Mouse (Mus musculus) thymus, postnatal 0 days (tissue): ENCODE data around the gene Ccdc58. TPM values are rescaled to one million over a fixed set of nuclear protein-coding genes. Genes with fewer than 3 reads are reported as not detected.
"Not testable (repeated sequence)": the region's sequence is repeated elsewhere in the genome, so short reads cannot be mapped to it uniquely, and the experiment has no call there.

Source experiments
- DNase-seq: peaks from one replicate; pipeline ENCODE4 v3.0.0-alpha.2; 2015; ENCODE audit warnings: low spot score
- polyA plus RNA-seq: library from polyadenylated mRNA; unstranded; fragments of >200 nt; fragmentation: Nextera tagmentation; extraction: Ambion mirVana; gene quantifications from 2 replicates; pipeline ENCODE4 v1.2.1, GENCODE M21; 2015

Gene Ccdc58
- polyA plus RNA-seq, 1 experiment from 2014 or later: 59.5 TPM

- no peak for DNase-seq
These were observed 1.0 kb downstream of the Ccdc58 start for GRCm38 (mm10) chr16:36072410-36073011.

- DNase-seq: no peak
These were observed 3.3 kb downstream of the Ccdc58 start for GRCm38 (mm10) chr16:36074772-36075171.

- DNase-seq: no peak
These were observed 8.4 kb downstream of the Ccdc58 start for GRCm38 (mm10) chr16:36079916-36080315.

GRCm38 (mm10) chr16:36087846-36088245, 16.4 kb downstream of the Ccdc58 start:
- DNase-seq: no peak

GRCm38 (mm10) chr16:36089065-36089464, 17.6 kb downstream of the Ccdc58 start:
- no peak for DNase-seq

- no peak for DNase-seq
These were observed 18.5 kb downstream of the Ccdc58 start for GRCm38 (mm10) chr16:36089850-36090616.

GRCm38 (mm10) chr16:36090785-36091509, 19.5 kb downstream of the Ccdc58 start:
- DNase-seq: no peak

- no peak for DNase-seq
These were observed 22.6 kb downstream of the Ccdc58 start for GRCm38 (mm10) chr16:36094079-36094478.

- DNase-seq: not testable (repeated sequence)
These were observed 26.5 kb downstream of the Ccdc58 start for GRCm38 (mm10) chr16:36097813-36098499.

- DNase-seq: no peak
These were observed 30.0 kb downstream of the Ccdc58 start for GRCm38 (mm10) chr16:36101526-36101925.

- no peak for DNase-seq
These were observed 30.7 kb downstream of the Ccdc58 start for GRCm38 (mm10) chr16:36102211-36102610.

GRCm38 (mm10) chr16:36111486-36111885, 40.0 kb downstream of the Ccdc58 start:
- DNase-seq: not testable (repeated sequence)

GRCm38 (mm10) chr16:36115751-36116150, 44.3 kb downstream of the Ccdc58 start:
- DNase-seq: not testable (repeated sequence)

- DNase-seq: no peak
These were observed 56.6 kb downstream of the Ccdc58 start for GRCm38 (mm10) chr16:36128092-36128491.

GRCm38 (mm10) chr16:36131141-36131540, 59.7 kb downstream of the Ccdc58 start, which contains the start of gene Csta1:
TSS of gene Csta1 (minus strand) at chr16:36131241.
- DNase-seq: no peak

- DNase-seq: no peak
These were observed 66.7 kb downstream of the Ccdc58 start for GRCm38 (mm10) chr16:36138201-36138600.

Other genes starting within 250 kb of the Ccdc58 start
- 5.3 and 5.5 TPM in 2 replicates for gene Parp14, start 200.1 kb upstream of the Ccdc58 start, polyA plus RNA-seq
- gene Parp9, start 133.2 kb upstream of the Ccdc58 start, polyA plus RNA-seq: 39.6 and 44.4 TPM in 2 replicates
- 24.9 and 26.4 TPM in 2 replicates for gene Dtx3l, start 132.5 kb upstream of the Ccdc58 start, polyA plus RNA-seq
- gene Kpna1, start 92.9 kb upstream of the Ccdc58 start, polyA plus RNA-seq: 34.2 and 35.9 TPM in 2 replicates
- 9.8 and 10.1 TPM in 2 replicates for gene Wdr5b, start 30.5 kb upstream of the Ccdc58 start, polyA plus RNA-seq
- gene Fam162a, start 91 bp upstream of the Ccdc58 start, polyA plus RNA-seq: 230 and 278 TPM in 2 replicates
- gene Csta1, start 59.6 kb downstream of the Ccdc58 start, polyA plus RNA-seq: 0.12 and 2.3 TPM in 2 replicates
- 1.2 and 5.2 TPM in 2 replicates for gene Stfa2l1, start 85.1 kb downstream of the Ccdc58 start, polyA plus RNA-seq
- 2.1 and 6.2 TPM in 2 replicates for gene Gm5483, start 112.5 kb downstream of the Ccdc58 start, polyA plus RNA-seq
- 0.85 TPM in 1 of 2 replicates, not detected in the other for gene Gm5416, start 138.7 kb downstream of the Ccdc58 start, polyA plus RNA-seq
- gene 2010005H15Rik, start 149.8 kb downstream of the Ccdc58 start, polyA plus RNA-seq: 1.5 and 1.8 TPM in 2 replicates
- gene Stfa1, start 205.3 kb downstream of the Ccdc58 start, polyA plus RNA-seq: 5.5 and 15.9 TPM in 2 replicates